Mouse (Mus musculus) frontal cortex, postnatal 36 days (tissue): ENCODE measurements around the gene Mapkapk3.

ENCODE experiments used
- DNase-seq, 2 experiments: peaks; one replicate each; pipeline ENCODE4 v3.0.0; 2022; ENCODE audit warnings: low spot score in 2 of 2

The Mapkapk3 gene

DNA sequence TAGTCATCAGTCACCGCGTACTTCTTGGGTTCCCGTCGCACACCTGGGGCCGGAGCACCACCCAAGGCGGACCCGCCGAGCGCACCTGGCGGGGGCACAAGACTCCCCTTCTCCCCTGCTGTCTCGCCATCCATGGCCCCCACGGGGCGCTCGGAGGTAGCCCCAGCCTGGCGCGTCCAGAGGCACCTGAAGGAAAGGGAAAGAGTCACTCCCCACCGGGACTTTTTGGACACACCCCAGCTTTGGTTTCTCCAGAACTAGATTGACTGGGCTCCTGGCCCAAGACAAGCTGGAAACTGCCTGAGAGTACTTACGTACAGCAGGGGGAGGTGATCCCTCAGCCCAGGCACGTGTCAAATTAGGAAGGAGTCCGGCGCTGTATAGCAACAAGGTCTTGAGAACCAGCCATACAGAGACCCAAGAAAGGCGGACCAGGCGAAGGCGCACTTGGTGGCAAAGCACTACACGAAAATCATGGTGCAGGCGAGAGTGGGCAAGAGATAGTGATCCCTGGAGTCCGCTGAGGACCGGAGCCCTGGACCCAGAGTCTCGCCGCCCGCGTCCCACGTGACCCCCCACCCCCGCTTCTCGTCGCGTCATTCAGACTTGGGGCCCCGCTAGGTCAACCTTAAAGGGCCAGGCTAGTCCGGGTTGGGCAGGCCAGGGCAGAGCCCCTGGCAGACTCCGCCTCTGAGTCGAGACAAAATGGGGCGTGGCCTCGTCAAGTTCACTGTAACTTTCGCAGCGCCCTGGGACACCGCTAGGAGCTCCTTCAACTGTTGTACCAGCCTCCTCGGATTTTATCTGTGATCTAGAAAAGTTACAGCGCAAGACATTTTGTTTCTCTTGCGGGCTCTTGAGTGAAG lies at the start of gene Mapkapk3:
Gene Mapkapk3, minus strand, starts transcription at position 667 of the 866 bp plus-strand sequence.
- DNase-seq: peak; percentile 21 to 33

GRCm38 (mm10) chr9:107338172-107338883 lies 48.7 kb upstream of the Mapkapk3 start, which contains the start of gene Hemk1:
TSS of gene Hemk1 (minus strand) at chr9:107338350.
- DNase-seq: peak; percentile 79 to 81

DNA sequence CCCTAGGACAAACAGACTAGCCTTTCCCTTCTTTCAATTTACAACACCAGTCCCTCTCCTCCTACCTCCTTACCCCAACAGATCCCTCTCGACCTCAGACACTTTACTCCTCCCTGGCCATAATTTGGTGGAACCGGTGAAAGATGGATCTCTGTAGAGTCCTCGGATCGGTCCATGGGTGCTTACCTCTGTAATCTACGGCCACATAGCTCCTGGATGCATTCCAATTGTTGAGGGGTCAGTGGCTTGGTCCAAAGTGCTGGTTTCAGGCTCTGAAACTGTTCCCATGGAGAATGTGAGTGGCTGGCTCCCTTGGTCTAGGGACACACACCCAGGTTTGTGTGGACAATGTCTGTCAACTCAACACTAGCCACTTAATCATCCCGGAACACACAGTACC lies 46.7 kb upstream of the Mapkapk3 start:
- DNase-seq: no peak

GRCm38 (mm10) chr9:107335909-107336308 lies 46.2 kb upstream of the Mapkapk3 start:
- peak; percentile 62 to 77 for DNase-seq

DNA sequence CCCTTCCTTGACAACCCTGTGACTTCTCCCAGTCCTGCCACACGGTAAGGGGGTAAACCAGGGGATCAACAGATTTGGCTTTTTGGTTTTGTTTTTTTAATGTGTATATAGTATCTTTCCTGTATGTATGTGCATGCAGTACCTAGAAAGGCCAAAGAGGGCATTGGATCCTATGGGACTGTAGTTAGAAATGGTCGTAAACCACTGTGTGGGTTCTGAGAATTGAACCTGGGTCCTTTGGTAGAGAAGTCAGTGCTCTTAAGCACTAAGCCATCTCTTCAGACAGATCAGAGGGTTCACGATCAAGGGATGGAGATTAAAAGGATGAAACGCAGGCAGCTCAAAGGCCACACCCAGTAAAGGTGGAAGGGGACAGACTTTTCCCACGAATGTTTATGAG lies 45.4 kb upstream of the Mapkapk3 start:
- no peak for DNase-seq

- DNase-seq: no peak
Observed at GRCm38 (mm10) chr9:107334356-107334755, 44.7 kb upstream of the Mapkapk3 start.

DNA sequence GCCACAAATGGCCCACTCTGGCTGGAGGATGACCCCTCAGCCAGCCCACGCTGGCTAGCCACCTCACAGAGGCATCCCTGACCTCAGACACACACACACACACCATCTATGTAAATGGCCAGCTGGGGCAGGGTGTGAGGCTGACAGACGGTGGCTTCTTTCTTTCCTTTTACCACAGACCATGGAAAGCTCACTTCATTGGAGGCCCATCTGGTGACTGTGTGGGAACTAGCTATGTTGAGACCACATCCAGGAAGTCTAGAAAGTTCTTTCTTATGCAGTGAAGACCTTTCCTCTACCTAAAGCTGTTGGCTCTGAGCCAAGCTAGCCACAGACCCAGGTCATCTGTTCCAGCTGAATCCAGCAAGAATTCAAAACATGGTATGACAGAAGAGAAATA lies 44.0 kb upstream of the Mapkapk3 start:
- no peak for DNase-seq

DNA sequence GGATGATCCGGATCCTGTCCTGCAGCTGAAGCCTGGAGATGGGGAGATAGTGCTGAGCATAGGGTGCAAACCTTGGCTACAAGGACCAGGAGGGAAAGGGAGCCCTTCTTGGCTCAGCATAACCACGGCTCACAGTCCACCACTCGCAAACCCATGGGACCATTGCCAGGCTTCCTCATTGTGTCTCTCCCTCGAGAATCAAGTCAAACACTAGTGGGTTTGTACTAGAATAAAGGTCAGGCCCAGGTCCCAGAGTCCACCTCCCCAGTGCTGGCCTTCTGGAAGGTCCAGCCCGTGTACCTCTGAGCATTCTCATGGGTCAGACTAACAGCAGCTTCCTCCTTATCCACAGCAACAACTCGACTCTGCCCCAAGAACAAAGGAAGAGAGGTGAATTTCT lies 41.1 kb upstream of the Mapkapk3 start:
- DNase-seq: no peak

DNA sequence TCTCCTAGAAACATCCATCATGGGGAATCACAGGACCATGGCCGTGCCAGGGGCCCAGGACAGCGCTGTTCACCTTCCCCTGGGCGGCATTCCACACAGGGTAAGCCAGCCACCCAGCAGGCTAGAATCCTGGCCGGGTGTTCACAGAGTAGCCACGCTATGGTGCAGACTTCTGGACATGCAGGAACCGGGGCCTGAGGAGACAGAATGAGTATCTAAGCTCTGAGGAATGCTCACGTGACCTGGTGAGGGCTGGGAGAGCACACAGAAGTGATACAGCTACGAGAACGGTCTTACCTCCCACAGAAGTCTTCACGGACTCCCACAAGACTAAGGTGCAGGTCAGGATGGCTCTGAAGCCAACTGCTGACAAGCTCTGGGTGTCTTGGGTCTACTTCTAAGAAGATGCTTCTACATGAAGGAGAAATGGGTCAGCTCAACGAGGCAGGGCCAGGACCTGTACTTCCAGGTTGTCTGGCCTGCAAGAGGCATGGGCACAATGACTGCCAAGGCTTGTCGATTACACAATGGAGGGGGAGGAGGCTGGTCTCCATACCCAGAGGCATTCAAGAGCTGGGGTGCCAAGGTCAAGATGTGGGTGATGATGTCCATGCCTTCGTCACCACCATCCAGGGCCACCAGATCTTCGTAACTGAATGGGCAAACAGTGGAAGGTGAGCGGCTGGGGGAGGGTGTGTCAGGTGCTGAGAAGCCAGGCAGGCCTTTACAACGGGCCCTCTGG lies 38.4 kb upstream of the Mapkapk3 start:
- DNase-seq: no peak

DNA sequence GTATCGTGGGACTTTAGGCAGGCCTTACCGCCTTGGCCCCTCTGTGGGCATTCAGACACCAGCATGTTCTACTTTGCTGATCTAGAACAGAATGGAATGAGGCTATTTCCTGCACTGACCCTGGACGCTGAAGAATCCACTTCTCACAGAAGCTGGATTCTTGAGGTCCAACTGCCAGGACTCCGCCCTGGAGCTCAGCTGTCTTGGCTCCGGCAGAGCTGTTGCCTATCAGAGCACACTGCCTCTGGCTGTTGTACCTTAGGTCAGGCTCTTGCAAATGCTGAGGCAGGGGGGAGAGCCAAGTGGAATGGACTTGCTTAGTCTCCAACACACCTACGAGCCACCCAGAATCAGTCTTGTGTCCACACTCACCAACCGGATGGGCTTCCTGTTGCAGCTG lies 36.2 kb upstream of the Mapkapk3 start:
- no peak for DNase-seq

GRCm38 (mm10) chr9:107324799-107325561 lies 35.3 kb upstream of the Mapkapk3 start:
- no peak for DNase-seq

- DNase-seq: no peak
Observed at GRCm38 (mm10) chr9:107323558-107323957, 33.9 kb upstream of the Mapkapk3 start.

DNA sequence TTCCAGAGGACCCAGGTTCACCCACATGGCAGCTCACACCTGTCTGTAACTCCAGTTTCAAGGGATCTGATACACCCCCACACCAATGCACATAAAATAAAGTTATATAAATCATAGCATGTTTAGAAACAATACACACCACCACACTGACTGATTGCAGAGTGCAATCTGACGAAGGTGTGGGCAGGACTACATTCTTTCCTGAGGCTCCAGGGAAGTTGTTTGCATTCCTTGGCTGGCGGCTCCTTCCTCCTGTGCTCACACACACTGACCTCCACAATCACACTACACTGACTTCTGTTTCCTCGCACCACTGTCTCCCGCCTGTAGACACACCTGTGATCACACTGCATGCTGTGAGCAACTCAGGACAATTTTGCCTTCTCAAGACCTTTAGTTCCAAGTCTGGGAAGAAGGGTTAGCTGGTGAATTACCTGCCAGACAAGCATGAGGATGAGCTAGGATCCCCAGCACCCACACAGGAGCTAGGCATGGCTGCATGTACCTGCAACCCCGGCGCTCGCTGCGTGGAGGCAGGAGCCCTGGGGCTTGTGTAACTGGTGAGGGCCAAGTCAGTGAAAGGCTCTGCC lies 32.9 kb upstream of the Mapkapk3 start:
- no peak for DNase-seq

GRCm38 (mm10) chr9:107315791-107316190 lies 26.1 kb upstream of the Mapkapk3 start:
- DNase-seq: no peak

DNA sequence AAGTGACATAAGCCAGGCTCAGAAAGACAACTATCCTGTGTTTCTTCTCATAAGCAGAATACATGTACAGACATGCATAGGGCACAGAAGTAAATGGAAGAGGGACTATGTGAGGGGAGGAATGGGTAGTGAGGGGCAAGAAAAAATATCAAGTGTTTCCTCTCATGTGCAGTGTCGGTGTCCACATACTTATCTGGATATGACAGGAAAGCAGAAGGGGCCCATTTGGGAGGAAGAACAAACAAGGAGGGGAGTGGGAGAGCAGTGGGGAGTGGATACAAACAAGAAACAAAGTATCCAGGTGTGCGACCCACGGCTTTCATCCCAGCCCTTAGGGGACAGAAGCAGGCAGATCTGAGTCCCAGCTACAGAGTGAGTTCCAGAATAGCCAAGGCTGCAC lies 24.2 kb upstream of the Mapkapk3 start:
- DNase-seq: no peak

DNA sequence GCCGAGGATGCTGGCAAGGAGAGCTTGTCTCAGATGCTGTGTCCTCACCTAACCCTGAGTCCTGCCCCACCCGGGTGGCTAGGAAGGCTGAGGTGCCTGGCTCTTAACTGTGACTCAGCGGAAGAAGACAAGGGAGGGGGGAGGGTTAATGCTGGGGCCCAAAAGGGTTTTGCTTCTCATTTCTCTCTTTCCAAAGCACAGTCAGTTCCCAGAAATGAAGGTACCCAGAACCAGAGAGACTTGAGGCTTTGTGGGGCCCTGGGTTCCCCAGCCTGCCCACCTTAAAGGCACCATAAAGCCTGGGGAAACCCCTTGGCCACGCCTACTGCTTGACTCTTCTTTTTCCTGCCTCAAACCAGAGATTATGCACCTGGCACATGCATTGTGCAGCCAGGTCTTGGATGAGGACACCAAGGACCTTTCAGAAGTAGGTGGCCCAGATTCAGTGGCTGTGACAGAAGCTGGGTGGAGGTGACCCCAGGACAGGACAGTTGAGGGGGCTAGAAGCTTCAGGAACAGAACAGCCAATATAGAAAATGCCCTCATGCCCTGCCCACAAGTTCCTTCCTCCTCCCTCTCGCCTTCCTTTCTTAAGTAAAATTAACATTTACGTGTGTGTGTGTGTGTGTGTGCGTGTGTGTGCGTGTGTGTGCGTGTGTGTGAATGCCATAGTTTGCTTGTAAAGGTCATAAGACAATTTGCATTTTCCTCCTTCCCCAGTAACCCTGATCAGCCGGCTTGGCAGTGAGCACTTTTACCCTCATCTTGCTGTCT lies 23.3 kb upstream of the Mapkapk3 start:
- no peak for DNase-seq

DNA sequence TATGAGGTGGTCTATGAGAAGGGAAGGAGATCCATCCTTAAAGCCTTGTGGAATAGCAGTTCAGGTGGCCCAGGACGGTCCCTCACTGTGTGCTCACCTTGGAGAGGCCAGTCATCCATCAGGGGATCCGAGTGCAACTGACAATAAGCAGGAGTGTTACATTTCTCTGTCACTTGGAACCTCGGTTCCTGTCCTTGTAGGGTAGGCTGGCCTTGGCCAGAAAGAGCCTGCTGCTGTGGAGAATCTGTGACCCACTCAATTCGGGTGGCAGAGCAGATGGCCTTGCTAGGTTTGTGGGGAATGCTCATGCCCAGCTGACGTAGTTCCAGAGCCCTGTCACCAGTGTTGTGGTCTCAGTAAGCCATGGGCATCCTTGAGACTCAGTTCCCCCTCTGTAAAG lies 19.9 kb upstream of the Mapkapk3 start:
- no peak for DNase-seq

DNA sequence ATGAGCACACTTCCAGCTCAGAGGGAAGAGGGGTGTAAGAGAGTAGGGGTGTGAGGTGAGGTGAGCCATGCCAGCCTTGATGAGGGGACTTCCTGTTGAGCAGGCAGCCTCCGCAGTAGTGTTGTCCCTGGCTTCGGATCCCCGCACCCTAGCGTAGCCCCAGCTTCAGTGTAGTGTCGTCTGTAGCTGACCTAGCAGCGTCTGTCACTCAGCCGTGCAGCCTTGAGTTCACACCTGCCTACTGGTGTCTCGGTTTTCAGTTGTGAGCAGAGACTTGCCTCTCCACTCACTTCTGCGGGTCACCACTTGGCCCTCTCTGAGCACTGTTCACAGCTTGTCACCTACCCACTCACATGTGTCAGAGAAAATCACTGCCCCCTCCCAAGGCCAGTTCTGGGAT lies 19.5 kb upstream of the Mapkapk3 start:
- DNase-seq: no peak

- no peak for DNase-seq
Observed at GRCm38 (mm10) chr9:107308346-107309000, 18.8 kb upstream of the Mapkapk3 start.

DNA sequence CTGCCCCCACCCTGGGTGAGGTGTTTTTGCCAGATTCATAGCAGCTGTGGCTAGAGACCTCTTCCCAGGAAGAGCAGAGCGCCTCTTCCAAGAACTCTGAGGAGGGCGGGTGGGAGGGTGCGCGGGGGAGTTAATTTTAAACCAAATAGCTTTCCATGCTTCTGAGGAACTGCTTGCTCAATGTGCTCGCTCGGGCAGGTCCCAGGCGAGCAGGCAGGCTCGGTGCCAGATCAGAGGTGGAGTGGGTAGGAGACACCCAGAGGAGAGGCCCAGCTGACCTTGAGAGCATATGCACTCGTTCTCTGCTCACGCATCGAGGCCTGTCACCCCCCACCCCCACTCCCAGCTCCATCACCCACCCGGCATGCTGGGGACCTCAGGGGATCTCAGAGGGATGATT lies 18.2 kb upstream of the Mapkapk3 start:
- peak in 1 of 2 experiments; percentile 30 for DNase-seq
